Mouse (Mus musculus): Measurements from ENCODE around the gene Maea.
"Not testable (repeated sequence)": the region's sequence is repeated elsewhere in the genome, so short reads cannot be mapped to it uniquely, and the experiment has no call there.

DNA sequence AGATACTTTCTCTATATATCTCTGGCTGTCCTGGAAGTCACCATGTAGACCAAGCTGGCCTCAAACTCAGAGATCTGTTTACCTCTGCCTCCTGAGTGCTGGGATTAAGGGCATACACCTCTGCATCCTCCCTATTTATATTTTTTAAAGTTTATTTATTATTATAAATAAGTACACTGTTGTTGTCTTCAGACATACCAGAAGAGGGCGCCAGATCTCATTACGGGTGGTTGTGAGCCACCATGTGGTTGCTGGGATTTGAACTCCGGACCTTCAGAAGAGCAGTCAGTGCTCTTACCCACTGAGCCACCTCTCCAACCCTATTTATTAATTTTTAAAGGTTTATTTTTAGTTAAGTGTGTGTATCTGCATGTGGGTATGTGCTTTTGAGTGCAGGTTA lies 6.9 kb downstream of the Maea start:
- TF ChIP-seq CTCF (IDR thresholded peaks at IDR 0.05; ENCODE audit: borderline replicate concordance, extremely low read depth, insufficient read depth, insufficient read length); POLR2A (IDR thresholded peaks at IDR 0.05; ENCODE audit: borderline replicate concordance, extremely low read depth, insufficient read depth, insufficient read length, poor library complexity, severe bottlenecking): not testable (repeated sequence)

All from brain, embryonic 14.5 days (tissue).